Mouse (Mus musculus): ENCODE results near the gene Cox14.

DNA sequence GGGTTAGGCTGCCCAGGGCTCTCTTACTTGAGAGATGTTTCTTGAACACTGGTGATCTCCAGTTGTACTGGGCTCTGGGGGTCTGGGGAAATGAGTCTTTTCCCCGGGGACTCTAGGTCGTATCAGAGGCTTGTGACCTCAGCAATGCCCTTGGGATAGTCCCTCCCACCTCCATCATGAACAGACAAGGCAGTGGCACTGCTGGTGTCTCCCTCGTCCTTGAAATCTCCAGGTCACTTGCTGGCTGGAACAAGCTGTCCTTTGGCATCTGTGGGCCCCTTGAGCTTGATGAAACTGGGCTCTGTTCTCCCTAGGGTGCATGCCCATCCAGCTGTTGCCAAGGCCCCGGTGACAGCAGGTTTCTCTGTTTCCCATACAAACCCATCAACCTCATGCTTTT is 11.2 kb upstream of the Cox14 start:
- TF ChIP-seq CTCF (IDR thresholded peaks at IDR 0.05; ENCODE audit: extremely low read depth, insufficient read depth, low read length) (no peak), POLR2A (IDR thresholded peaks at IDR 0.05; ENCODE audit: extremely low read depth, insufficient read depth, low read length) (no peak)

Measured in cortical plate, adult 2 months (tissue).